Mouse (Mus musculus): ENCODE data around the gene Acoxl.

The Acoxl gene

DNA sequence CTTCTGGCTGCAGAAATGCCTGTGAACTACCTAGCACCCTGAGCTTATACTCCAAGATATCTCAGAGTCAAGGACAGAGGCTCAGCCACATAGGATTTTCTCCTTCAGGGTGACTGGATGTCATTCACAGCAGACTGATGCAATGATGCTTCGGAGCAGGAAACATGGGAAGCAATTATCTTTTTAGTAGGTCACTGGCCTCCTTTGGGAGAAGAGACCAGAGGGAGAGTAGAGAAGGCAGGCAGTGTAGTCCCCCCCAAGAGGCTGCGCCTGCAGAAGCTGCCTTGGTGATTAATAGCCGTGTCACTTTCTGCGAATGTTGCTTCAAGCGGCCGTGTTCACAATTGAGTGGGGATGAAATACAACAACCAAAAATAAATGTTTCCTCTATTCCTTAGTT lies 121.9 kb downstream of the Acoxl start:
- peak in 1 of 2 experiments; percentile 4 for DNase-seq

DNA sequence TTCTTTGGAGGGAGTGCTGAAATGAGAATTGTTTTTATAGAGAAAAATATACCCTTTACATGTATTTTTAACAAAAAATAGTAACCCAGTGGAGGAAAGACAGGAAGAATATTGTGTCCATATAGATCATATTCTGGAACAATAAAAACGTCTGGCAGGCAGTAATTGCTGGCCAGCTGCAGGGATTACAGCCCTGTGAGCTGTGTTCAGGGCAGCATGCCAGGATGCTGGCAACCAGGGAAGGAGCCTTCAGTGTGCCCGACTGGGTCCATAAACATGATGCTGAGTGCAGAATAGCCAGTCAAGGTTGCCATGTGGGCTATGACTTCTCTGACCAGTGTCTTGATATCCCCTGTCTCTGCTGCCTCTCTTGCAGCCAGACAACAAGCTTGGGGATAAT lies 122.5 kb downstream of the Acoxl start:
- DNase-seq, result peak; percentile 29 to 33

DNA sequence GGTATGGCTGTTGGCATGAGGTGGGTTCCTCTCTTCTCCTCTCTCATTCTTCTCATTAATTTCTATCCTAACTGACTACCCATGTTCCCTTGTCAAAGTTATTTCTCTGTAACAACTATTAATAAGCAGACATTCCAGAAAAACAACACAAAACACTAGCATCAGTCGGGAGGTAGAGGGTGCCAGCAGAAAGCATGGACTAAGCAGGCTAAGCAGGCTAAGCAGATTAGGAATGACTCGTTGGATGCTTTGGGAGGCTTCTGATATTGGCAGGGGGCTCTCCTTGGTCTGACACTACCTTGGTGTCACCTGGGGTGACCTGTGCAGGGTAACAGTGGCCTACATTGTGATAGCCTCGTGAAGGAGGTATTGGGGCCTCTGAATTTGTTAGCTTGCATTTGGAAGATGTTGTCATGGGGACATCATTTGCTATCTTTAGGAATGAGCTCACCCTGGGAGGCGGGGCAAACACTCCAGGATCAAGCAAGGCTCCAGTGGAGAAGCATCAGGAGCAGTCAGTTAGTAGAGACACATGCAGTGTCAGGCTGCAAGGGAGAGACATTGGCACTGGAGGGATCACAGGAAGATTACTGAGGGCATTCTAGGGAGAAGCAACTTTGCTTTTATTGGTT lies 123.2 kb downstream of the Acoxl start:
- peak; percentile 6 to 13 for DNase-seq

DNA sequence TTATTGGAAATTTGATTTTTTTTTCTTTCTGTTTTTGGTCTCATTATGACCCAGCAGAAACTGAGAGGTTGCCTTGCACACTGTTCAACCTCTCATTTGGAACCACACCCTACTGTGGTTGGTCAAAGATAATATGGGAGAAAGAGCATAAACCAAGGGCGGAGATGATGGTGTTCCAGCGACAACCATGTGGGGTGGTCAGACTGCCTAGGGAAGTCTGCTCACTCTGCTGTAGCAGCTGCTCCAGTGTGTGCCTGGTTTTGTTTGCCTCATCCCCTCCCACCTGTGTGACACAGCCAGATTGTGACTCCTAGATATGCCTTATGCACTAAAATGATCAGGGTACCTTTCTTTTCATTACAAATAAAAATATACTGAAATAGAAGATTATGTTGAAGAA lies 130.3 kb downstream of the Acoxl start:
- DNase-seq, result no peak

DNA sequence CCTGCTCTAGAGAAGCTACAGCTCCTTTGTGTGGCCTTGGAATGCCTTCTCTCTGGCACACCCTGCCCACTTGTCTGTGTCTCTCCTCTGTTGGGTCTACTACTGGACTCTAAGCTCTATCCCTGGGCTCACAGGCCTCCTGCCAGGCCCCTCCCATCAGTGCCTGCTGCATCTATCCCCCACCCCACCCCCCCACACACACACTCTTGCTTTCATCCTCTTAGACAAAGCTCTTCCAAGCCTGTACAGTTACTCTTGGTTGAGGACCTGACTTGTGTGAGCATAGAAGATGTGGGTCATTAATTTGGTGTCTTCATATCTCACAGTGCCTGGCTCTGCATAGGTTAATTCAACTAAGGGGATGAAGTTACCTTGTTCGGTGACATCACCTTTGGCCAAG lies 137.6 kb downstream of the Acoxl start:
- DNase-seq, result no peak

DNA sequence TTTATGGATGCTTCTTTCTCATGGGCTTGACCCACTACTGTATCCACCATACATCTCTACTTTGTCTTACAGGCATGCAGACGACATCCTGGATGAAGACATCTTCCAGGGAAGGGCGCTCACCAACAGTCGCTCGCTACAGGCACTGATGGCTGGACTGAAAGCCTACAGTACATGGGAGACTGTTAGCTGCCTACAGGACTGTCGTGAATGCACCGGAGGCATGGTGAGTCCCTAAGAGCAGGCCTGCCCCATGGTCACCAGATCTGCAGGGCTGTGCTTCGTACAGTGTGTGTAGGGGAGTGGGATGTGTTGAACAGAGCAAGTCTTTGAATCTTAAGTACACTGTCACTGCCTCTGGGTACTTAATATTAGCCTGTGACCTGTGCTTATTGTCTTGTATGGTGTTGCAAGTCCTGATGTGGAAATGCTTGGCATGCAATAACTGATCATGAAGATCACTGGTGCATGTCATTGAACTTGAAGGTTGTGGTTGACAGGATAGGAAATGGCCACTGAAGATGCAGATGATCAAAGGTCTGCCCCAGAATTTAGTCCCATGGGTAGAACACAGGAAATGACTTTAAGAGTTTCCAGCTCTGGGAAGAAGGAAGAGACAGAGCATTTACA lies 140.0 kb downstream of the Acoxl start:
- no peak for DNase-seq

DNA sequence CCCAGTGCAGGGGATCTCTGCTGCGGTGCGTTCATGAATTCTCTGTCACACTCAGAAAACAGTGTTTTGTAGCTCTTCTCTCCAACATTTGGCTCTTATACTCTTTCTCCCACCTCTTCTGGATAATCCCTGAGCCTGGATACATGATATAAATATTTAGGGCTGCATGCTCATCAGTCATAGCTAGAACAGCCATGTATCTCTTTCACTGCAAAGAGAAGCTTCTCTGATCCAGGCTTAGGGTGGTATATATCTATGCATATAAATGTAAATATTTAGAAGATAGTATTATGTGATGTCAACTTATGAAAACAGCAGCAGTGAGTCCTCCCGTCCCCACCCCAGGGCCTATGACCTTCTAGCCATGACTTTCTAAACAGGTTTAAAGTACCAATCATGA lies 143.9 kb downstream of the Acoxl start:
- no peak for DNase-seq

DNA sequence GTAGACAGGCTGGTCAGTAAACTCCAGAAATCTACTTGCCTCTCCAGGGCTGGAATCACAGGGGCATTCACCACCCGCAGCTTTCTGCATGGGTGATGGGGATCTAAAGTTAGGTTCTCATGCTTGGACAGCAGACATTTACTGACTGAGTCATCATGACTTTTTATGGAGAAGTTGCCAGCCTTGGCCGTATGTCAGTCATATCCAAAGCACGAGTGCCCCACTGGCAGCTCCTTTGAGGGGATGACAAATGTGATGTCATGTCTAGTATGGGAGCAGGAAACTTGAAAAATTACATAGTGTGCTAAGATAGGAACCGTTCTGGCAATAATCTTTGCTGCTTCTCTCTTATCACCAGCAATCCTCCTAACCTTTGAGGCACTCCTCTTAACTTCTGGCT lies 144.6 kb downstream of the Acoxl start:
- DNase-seq, result no peak

DNA sequence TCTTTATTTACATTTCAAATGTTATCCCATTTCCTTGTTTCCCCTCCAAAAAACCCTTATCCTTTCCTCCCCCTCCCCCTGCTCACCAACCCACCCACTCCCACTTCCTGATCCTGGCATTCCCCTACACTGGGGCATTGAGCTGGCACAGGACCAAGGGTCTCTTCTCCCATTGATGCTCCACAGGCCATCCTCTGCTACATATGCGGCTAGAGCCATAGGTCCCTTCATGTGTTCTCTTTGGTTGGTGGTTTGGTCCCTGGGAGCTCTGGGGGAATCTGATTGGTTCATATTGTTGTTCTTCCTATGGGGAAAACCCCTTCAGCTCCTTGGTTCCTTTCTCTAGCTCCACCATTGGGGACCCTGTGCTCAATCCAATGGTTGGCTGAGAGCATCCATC lies 145.3 kb downstream of the Acoxl start:
- no peak for DNase-seq

DNA sequence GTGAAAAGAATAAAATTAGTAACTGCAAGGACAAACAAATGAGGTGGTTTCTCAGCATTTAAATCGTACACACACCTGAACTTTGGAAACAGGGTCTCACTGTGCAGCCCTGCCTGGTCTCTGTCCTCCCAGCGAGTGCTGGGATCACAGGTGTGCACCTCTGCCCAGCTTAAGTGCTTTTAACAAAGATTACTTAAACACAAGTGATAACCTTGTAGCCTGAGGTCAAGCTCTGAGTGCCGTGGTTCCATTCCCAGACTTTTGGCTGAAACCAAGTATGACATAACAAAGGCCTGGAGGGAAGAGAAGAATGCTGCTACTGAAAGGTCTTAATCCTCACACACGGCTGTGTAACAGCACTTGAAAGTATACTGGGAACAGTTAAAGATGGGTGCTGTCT lies 149.0 kb downstream of the Acoxl start:
- no peak for DNase-seq

DNA sequence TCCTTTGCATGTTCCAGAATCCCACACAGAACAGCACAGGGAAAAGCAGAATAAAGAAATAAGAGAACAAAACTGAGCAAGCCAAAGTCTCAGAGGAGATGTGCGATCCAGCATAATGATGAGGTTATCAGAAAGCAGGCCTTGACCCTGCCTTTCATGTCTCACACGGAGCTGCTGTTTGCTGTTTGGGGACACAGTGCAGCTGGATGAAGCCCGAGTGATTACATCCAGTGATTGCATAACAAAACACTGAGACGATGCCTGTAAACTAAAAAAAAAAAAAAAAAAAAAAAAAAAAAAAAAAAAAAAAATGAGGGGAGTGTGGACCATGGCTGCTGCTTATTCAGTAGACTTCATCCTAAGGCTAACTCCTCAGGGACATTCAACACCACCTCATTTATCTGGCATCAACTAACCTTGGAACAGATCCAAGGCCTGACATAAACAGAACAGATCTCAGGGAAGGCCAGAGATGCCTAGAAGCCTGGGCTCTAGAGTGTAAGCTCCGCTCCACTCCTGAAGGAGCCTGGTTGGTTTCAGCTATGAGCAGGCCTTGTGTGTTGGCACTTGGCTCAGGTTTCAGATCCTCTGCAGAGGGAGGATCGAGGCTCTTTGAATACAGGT lies 152.3 kb downstream of the Acoxl start:
- DNase-seq, result no peak

DNA sequence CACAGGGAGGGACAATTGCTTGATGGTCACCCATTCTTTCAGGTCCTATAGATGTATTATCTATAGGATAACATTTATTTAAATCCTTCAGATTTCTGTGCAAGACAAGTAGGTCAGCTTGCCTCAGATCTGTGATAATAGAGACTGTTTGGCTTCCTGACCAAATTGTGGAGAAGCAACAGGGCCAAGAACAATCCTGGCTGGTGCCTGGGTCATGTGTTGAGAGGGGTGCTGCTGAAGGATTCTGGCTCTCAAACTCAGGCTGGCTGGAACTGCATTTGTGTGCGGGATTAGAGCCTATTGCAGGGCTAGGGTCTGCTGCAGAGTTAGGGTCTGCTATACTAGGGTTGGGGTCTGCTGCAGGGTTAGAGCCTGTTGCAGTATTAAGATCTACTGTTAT lies 153.0 kb downstream of the Acoxl start:
- DNase-seq, result no peak

DNA sequence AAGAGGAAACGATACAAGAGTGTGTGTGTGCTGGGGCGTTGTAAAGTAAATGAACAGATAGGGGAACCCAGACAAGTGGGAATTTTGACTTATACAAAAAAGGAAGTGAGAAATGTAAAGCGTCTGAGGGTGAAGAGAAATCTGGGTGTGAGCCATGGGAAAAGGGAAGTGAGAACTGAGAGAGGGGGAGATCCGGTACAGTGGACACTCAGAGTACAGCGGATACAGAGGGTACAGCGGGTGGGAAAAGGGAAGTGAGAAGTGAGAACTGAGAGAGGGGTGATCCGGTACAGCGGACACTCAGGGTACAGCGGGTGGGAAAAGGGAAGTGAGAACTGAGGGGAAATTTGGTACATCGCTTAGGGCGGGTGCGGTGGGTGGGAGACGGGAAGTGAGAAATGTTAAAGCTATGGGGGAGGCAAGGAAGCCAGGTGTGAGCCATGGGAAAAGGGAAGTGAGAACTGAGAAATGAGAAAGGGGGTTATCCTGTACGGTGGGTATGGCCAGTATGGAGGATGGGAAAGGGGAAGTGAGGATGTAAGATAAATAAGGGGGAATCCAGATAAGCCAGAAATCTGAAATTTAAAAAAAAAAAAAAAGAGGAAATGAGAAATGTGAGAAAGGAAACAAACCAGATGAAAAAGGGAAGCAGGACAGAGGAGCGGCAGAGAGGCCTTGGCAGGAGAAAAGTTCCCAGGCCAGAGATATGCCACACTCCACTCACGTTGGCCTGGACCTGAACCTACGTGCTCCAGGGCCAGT lies 170.2 kb downstream of the Acoxl start:
- DNase-seq, result no peak

DNA sequence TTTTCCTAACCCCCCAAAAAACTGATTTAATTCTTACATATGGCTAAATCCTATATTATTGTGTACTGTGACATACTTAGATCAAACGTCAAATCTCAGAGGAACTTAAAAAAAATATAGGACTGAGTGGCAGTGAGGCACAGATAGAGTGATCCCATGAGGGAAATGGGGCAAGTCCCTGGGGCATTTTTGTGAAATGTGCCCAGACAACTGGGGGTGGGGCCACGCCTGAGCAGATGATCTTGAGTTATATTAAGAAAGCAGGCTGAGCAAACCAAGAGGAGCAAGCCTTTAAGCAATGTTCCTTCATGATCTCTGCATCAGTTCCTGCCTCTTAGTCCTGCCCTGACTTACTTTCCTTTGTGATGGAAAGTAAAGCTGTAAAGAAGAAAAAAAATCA lies 175.9 kb downstream of the Acoxl start:
- no peak for DNase-seq

DNA sequence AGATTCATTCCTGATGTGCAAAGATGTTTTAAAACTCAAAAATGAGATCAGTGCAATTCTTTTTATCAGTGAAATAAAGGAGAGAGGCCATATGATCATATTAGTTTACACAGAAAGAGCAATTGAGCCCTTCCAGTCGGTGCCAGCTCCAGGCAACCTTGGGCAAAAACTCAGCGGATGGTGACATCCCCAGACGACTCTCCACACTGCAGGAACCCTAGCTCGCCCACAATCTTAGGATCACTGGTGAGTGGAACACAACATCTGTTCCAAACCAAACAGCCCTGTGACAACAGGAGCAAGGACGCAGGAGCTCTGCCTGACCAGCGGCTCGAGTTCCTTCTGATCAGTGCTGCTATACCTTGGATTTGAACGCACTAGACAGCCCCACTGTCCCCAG lies 176.9 kb downstream of the Acoxl start:
- no peak for DNase-seq

DNA sequence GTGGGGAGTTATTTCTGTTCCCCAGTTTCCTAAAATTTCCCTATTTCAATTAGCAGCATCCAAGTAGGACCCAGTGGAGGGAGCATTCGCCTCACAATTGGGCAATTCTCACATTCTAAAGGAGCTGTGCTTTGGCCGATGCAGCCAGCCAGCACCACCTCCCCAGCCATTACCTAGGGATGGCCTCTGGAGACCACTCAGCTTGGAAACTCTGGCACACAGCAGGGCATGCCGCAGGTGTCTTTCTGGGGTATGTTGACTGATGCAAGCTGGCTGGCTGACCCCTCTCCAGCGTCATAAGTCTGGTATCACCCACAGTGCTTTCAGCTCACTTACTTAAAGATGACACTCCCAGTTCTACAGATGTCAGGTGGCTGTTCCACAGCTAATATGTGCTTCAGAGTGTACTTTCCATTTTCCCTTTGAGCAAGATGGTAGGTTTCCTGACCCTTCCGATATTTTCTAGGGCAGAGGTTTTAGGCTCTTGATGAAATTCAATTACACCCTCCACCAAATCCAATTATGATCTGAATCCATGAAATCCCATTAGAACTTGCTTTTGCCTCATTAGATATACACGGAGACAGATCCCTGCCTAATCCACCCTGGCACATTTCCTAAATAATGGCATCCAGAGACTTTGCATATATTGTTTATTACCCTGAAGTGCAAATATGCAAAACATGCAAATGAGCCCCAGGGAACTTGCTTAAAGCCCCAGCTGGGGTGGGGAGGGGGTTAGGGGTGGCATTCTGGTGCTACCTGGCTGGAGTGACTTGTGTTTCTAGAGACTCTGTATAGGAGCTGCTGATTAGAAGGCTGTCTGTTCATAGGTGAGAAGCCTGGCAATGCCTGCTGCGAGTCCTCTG lies 181.6 kb downstream of the Acoxl start:
- DNase-seq, result no peak

DNA sequence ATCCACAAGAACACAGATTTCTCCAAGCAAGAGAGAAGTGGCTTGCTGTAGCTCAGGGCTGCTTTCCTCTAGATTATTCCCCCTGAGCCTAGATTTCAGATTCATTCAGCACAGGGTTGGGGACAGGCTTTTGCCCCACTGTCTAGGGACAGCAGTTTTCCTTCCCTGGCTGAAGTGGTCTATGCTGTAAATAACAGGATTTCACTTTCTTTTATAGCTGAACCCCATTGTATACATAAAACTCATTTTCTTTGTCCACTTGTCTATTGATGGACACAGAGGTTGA lies 182.2 kb downstream of the Acoxl start:
- DNase-seq, result no peak

DNA sequence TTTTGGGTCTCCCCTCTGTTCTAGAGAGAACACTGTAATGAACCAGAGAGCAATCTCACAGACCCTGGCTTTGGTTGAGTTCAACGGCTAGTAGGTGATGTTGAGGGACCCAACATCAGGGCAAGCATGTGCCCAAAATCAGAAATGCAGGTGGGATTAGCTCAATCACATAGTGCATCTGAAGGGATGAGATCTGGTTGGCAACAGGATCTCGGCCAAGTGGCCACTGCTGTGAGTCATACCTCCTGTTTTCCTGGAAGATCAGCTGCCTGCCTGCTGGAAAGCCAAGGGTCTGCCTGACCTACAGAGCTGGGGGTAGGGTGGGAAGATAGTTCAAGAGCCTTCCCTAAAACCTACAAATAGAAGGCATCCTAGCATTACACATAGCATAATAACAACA lies 185.2 kb downstream of the Acoxl start:
- DNase-seq, result no peak

DNA sequence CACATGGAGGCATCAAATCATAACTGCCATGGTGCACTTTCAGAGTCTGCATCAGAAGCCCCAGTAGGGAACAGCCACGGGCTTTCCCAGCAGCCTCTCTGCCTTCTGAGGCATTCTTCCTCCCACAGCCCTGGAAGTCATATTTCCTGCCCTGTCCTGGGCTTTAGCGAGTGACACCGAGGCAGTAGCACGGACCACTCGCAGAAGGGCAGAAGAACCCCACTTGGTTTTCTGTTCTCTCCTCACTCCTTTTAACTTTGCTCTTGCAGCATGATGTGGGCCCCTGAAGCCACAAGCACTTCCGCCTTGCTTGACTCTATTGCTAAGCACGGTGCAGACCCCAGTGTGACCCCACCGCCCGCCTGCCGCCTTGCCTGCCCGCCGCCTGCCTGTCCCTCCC lies 189.0 kb downstream of the Acoxl start:
- DNase-seq, result no peak

DNA sequence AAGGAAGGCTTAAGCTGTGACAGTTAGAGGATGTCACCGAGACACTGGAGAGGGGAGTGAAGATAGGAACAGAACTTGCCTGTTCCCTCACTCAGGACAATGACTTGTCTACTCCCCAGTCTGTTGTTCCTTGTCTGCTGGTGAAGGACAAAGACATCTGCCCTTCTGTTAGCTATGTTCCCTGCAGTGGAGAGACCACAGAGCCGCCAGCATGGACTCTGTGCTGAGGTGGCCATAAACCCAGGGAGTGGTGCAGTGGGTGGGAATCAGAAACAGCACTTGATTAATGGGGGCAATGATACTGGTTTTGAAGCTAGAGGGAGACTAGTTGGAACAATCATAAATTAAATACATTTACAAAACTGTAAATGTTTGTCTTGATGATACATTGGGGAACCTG lies 191.3 kb downstream of the Acoxl start:
- no peak for DNase-seq

DNA sequence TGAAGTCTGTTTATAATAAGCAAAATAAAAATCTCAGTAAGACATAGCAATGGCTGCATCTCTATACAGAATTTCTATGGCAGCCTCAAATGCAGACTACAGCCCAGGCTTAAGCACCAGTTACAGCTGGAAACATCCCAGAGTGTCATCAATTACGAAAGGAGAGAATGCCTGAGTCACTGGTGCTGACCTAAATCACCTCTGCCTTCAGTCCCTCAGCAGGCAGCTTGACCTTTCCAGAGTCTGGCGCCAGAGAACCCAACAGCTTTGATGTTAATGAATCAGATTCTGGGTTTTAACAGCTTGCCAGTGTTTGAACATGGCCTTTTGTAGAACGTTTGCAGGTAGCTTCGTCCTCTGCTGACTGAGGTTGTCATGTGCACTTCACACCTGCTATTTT lies 193.4 kb downstream of the Acoxl start:
- no peak for DNase-seq

DNA sequence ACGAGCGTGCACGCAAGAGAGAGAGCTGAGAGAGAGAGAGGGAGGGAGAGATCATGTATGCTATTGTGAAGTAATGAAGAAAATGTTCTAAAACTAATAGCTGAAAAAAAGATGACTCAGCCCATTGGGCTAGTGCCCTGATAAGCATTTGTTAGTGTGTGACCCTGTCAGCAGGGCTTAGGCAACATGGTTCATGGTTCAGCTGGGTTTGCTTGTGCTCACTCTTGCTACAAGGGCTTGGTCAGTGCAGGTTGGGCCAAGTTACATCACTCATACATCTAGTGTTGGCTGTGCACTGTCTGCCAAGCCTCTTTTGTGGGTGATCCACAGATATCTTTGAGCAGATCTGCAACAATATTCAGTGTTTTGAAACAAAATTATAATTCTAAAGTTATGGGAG lies 194.8 kb downstream of the Acoxl start:
- DNase-seq, result no peak

DNA sequence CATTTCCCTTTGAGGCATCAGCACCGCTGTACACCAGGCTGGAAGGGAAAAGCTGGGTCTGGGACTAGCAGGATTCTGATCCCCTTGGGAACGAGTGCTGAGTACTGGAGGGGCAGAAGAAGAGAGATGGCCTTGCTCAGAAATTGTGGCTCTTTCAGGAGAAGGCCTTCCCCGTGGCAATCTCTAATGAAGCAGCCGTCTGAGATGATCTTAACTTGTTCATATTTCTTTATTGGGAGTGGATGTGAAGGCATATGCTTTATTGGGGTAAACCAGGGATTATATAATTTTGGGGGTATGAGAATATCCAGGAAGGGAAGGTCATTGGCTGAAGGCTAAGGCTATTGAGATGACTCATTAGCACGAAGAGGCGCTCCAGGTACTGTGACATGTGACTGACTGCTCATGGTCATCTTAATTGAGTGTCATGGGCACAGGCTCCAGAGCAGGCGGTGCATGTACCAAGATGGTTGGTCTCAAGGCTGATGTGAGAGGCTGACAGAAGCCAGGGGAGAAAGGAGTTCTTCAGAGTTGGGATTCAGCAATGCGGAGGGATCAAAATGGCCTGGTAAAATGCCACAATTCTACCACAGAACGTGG lies 195.5 kb downstream of the Acoxl start:
- no peak for DNase-seq
